ENCODE assay signal across 28 mouse cellular contexts in genomic region chr1:134152626-134153590, GRCm38 (mm10). TPM values are rescaled to one million over a fixed set of nuclear protein-coding genes. Genes with fewer than 3 reads are reported as not detected.
DNase-seq lines count a peak whose midpoint lies in the region; ATAC-seq and TF ChIP-seq lines count a peak whose summit lies in the region.
"Had no signal": no experiment of that assay in that cellular context is flagged by ENCODE, and none has a peak within 500 bp of the region (broad histone marks: within the 10 kb centered on the region; RNA-seq: fewer than 3 reads in every experiment).

No protein-coding gene starts in this region.

- H3K79me2 ChIP-seq in MEL (ENCODE audit: control insufficient read depth, insufficient read depth, low read length, poor library complexity): no peaks in the 10 kb centered on the region

- TF ChIP-seq POLR2A in MEL (IDR thresholded peaks at IDR 0.05; ENCODE audit: control insufficient read depth in 1 of 2, insufficient read depth in 1 of 2, low read depth in 1 of 2, low read length in 2 of 2, poor library complexity in 1 of 2): no peak

- peaks cover 4% of the 10 kb centered on the region; the same call in 1 of the 2 replicates for H3K9me3 ChIP-seq in heart, embryonic 13.5 days
- no peaks in the 10 kb centered on the region for H3K9me3 ChIP-seq in MEL (replicated peaks; ENCODE audit: insufficient read depth, low read length)
- no peaks in the 10 kb centered on the region for H3K9me3 ChIP-seq in liver, embryonic 12.5 days (replicated peaks)
- H3K9me3 ChIP-seq: hindbrain, embryonic 15.5 days; lung, embryonic 15.5 days; midbrain, embryonic 12.5 days had no signal

- peaks cover 24% of the 10 kb centered on the region for H3K27me3 ChIP-seq in heart, embryonic 13.5 days (replicated peaks)
- no peaks in the 10 kb centered on the region; a peak in 1 of 4 replicates for H3K27me3 ChIP-seq in MEL (ENCODE audit: control insufficient read depth in 1 of 2, insufficient read depth in 2 of 2, low read length in 2 of 2)
- H3K27me3 ChIP-seq in liver, embryonic 12.5 days (replicated peaks): no peaks in the 10 kb centered on the region; the same call in 1 of the 2 replicates
- H3K27me3 ChIP-seq: hindbrain, embryonic 15.5 days; lung, embryonic 15.5 days had no signal

- no peak for ATAC-seq in heart, embryonic 13.5 days (ENCODE audit: extremely low read depth, insufficient number of reproducible peaks, low FRiP score, low TSS enrichment)
- peak; percentile 73 for ATAC-seq in liver, embryonic 12.5 days
- ATAC-seq in megakaryocyte-erythroid progenitor cell, adult 5-6 weeks (replicated peaks; ENCODE audit: low FRiP score, low TSS enrichment, poor library complexity, severe bottlenecking): peak; percentile 47; the same call in 1 of the 2 replicates

- TF ChIP-seq RAD21 in MEL (IDR thresholded peaks at IDR 0.05; ENCODE audit: low read depth, low read length): no peak

- H3K27ac ChIP-seq in heart, embryonic 13.5 days (replicated peaks): no peak overlapping the region
- H3K27ac ChIP-seq in MEL (ENCODE audit: control insufficient read depth, low read depth, low read length): no peak overlapping the region
- H3K27ac ChIP-seq in liver, embryonic 12.5 days: no peak overlapping the region
- H3K27ac ChIP-seq: hindbrain, embryonic 15.5 days; kidney, postnatal 0 days; lung, embryonic 15.5 days; macrophage; midbrain, embryonic 12.5 days had no signal

- no peak overlapping the region for H3K4me3 ChIP-seq in heart, embryonic 13.5 days
- H3K4me3 ChIP-seq in MEL (ENCODE audit: control insufficient read depth in 1 of 2, insufficient read depth in 1 of 2, low read depth in 2 of 2, low read length in 2 of 2): no peak overlapping the region
- H3K4me3 ChIP-seq in liver, embryonic 12.5 days: no peak overlapping the region
- H3K4me3 ChIP-seq: hindbrain, embryonic 15.5 days; lung, embryonic 15.5 days; midbrain, embryonic 12.5 days had no signal

- H3K4me2 ChIP-seq in heart, embryonic 13.5 days: no peak overlapping the region
- peak overlapping the region; percentile 19; the same call in 1 of the 2 replicates for H3K4me2 ChIP-seq in liver, embryonic 12.5 days
- H3K4me2 ChIP-seq: lung, embryonic 15.5 days; midbrain, embryonic 12.5 days had no signal

- H3K9ac ChIP-seq in heart, embryonic 13.5 days: peak overlapping the region; percentile 44; the same call in 1 of the 2 replicates
- H3K9ac ChIP-seq in MEL (ENCODE audit: control insufficient read depth, low read depth, low read length, poor library complexity, severe bottlenecking): no peak overlapping the region
- no peak overlapping the region for H3K9ac ChIP-seq in liver, embryonic 12.5 days
- H3K9ac ChIP-seq: hindbrain, embryonic 15.5 days; lung, embryonic 15.5 days; midbrain, embryonic 12.5 days had no signal

- H3K36me3 ChIP-seq in heart, embryonic 13.5 days: no peaks in the 10 kb centered on the region
- H3K36me3 ChIP-seq in MEL (ENCODE audit: control insufficient read depth in 1 of 2, insufficient read depth in 2 of 2, low read length in 2 of 2): peaks cover 0 to 3% of the 10 kb centered on the region in 2 experiments; a peak in 2 of 4 replicates
- no peaks in the 10 kb centered on the region for H3K36me3 ChIP-seq in liver, embryonic 12.5 days
- H3K36me3 ChIP-seq: hindbrain, embryonic 15.5 days; lung, embryonic 15.5 days; midbrain, embryonic 12.5 days had no signal

- peaks cover 25% of the 10 kb centered on the region for H3K4me1 ChIP-seq in heart, embryonic 13.5 days
- peaks cover 0 to 22% of the 10 kb centered on the region in 2 experiments; a peak in 2 of 4 replicates for H3K4me1 ChIP-seq in MEL (ENCODE audit: control insufficient read depth in 1 of 2, insufficient read depth in 2 of 2, low read length in 2 of 2)
- peaks cover 50% of the 10 kb centered on the region for H3K4me1 ChIP-seq in liver, embryonic 12.5 days
- H3K4me1 ChIP-seq: hindbrain, embryonic 15.5 days; lung, embryonic 15.5 days; midbrain, embryonic 12.5 days had no signal

- TF ChIP-seq EP300 in MEL (IDR thresholded peaks at IDR 0.05; ENCODE audit: low read depth in 1 of 2, low read length in 2 of 2): peak in 1 of 2 experiments; percentile 38; a peak in 1 of 4 replicates

- no peak for DNase-seq in heart, adult 9 months (ENCODE audit: low spot score in 2 of 2)
- DNase-seq in MEL (ENCODE audit: low read depth, low spot score): peak; percentile 57
- DNase-seq in adrenal gland, postnatal 25 days: no peak
- DNase-seq in frontal cortex, postnatal 36 days (ENCODE audit: low spot score in 2 of 2): no peak
- DNase-seq: adrenal gland, postnatal 10 days; B cell, adult 2 months; cerebellum, adult 8-10 months; gastrocnemius, postnatal 10 days; heart, postnatal 4 days; kidney, adult 2 months; layer of hippocampus, adult 9-11 months; thymus, adult 2 months; thymus, postnatal 4 days had no signal

- no peak for TF ChIP-seq CTCF in MEL (IDR thresholded peaks at IDR 0.05 in 2 of 3, conservative IDR thresholded peaks at IDR 0.05 in 1 of 3; ENCODE audit: control insufficient read depth in 1 of 3, insufficient read depth in 1 of 3, low read depth in 2 of 3, low read length in 3 of 3, poor library complexity in 1 of 3, severe bottlenecking in 1 of 3)

- 31% methylated on average over 21 of the region's 21 CpGs for WGBS in heart, embryonic 13.5 days
- 36% methylated on average over 21 of the region's 21 CpGs for WGBS in liver, embryonic 12.5 days (ENCODE audit: insufficient replicate concordance)

TF ChIP-seq in MEL, 35 proteins besides CTCF, POLR2A, EP300 and RAD21:
- TF ChIP-seq UBTF (IDR thresholded peaks at IDR 0.05; ENCODE audit: borderline replicate concordance, insufficient read depth, low read depth, low read length) (no peak), CHD2 (IDR thresholded peaks at IDR 0.05; ENCODE audit: low read length) (no peak), GATA1 (IDR thresholded peaks at IDR 0.05; ENCODE audit: low read depth, low read length) (peak; percentile 67), SMC3 (IDR thresholded peaks at IDR 0.05; ENCODE audit: low read depth, low read length) (no peak), RCOR1 (IDR thresholded peaks at IDR 0.05; ENCODE audit: low read depth, low read length) (peak; percentile 65), ELF1 (IDR thresholded peaks at IDR 0.05; ENCODE audit: low read depth, low read length) (no peak), ZC3H11A (IDR thresholded peaks at IDR 0.05; ENCODE audit: low read depth, low read length) (no peak), BHLHE40 (IDR thresholded peaks at IDR 0.05; ENCODE audit: borderline replicate concordance, low read depth, low read length) (peak; percentile 28; the same call in 1 of the 2 replicates), MAX (IDR thresholded peaks at IDR 0.05; ENCODE audit: low read length) (no peak), ZNF384 (IDR thresholded peaks at IDR 0.05; ENCODE audit: low read depth, low read length) (no peak), CHD1 (IDR thresholded peaks at IDR 0.05; ENCODE audit: low read depth, low read length) (no peak), TAL1 (IDR thresholded peaks at IDR 0.05; ENCODE audit: low read length) (0 out of 2 replicates have a peak, but pooled peaks have one; percentile 3), MEF2A (IDR thresholded peaks at IDR 0.05; ENCODE audit: extremely low read depth, insufficient replicate concordance, low read depth, low read length, poor library complexity, severe bottlenecking) (no peak), SIN3A (IDR thresholded peaks at IDR 0.05; ENCODE audit: low read length) (no peak; the same call in 1 of the 2 replicates), USF1 (IDR thresholded peaks at IDR 0.05; ENCODE audit: low read depth, low read length) (no peak), TCF12 (IDR thresholded peaks at IDR 0.05; ENCODE audit: low read depth, low read length) (peak; percentile 21; the same call in 1 of the 2 replicates), ETS1 (IDR thresholded peaks at IDR 0.05; ENCODE audit: low read depth, low read length) (peak; percentile 9; the same call in 1 of the 2 replicates), POLR2AphosphoS5 (IDR thresholded peaks at IDR 0.05; ENCODE audit: borderline replicate concordance, low read depth, low read length) (no peak), MAZ (IDR thresholded peaks at IDR 0.05; ENCODE audit: low read depth, low read length) (no peak)

RNA-seq across cellular contexts. Expression of gene Chil1, which starts 29.1 kb away (rescaled TPM):
- polyA plus RNA-seq in heart, embryonic 13.5 days (2015; fragmentation: Nextera tagmentation; extraction: Ambion mirVana): 0.66 and 1.5 TPM in 2 replicates
- total RNA-seq in MEL (2012; rRNA removed): not detected in 2 replicates
- not detected for polyA plus RNA-seq in MEL (2012; ENCODE audit: insufficient read depth in 1 of 2, insufficient read length in 2 of 2, low read depth in 1 of 2, low replicate concordance in 2 of 2, missing spikeins in 1 of 2)
- polyA plus RNA-seq in liver, embryonic 12.5 days (2016; fragmentation: Nextera tagmentation; extraction: Ambion mirVana): 1.4 and 1.5 TPM in 2 replicates
- total RNA-seq in megakaryocyte-erythroid progenitor cell, adult 5-6 weeks (2014; fragmentation: Nextera tagmentation): 0.77 TPM in 1 of 2 replicates, not detected in the other
- 0.84 and 2.4 TPM in 2 replicates for total RNA-seq in megakaryocyte-erythroid progenitor cell, adult 5-6 weeks (2017)
- 1.5 and 1.7 TPM in 2 replicates for total RNA-seq in adrenal gland, postnatal 25 days (2021)

RNA-seq across cellular contexts. Expression of gene Mybph, which starts 40.3 kb away (rescaled TPM):
- 0.67 and 2.1 TPM in 2 replicates for polyA plus RNA-seq in heart, embryonic 13.5 days (2015; fragmentation: Nextera tagmentation; extraction: Ambion mirVana)
- total RNA-seq in MEL (2012; rRNA removed): not detected in 2 replicates
- polyA plus RNA-seq in MEL (2012; ENCODE audit: insufficient read depth in 1 of 2, insufficient read length in 2 of 2, low read depth in 1 of 2, low replicate concordance in 2 of 2, missing spikeins in 1 of 2): not detected
- 0.37 and 1.1 TPM in 2 replicates for polyA plus RNA-seq in liver, embryonic 12.5 days (2016; fragmentation: Nextera tagmentation; extraction: Ambion mirVana)
- not detected in 2 replicates for total RNA-seq in megakaryocyte-erythroid progenitor cell, adult 5-6 weeks (2014; fragmentation: Nextera tagmentation)
- total RNA-seq in megakaryocyte-erythroid progenitor cell, adult 5-6 weeks (2017): not detected in 2 replicates
- total RNA-seq in adrenal gland, postnatal 25 days (2021): not detected in 2 replicates
- total RNA-seq: granulocyte monocyte progenitor cell, adult 5-6 weeks; heart, postnatal 4 days; monocyte, adult 5-6 weeks; neutrophil, adult 5-6 weeks had no signal
- polyA plus RNA-seq: intestine, embryonic 14.5 days; macrophage; midbrain, embryonic 12.5 days had no signal

RNA-seq across cellular contexts. Expression of gene Chit1, which starts 41.9 kb away (rescaled TPM):
- polyA plus RNA-seq in heart, embryonic 13.5 days (2015; fragmentation: Nextera tagmentation; extraction: Ambion mirVana): 0.59 and 0.75 TPM in 2 replicates
- not detected in 2 replicates for total RNA-seq in MEL (2012; rRNA removed)
- not detected for polyA plus RNA-seq in MEL (2012; ENCODE audit: insufficient read depth in 1 of 2, insufficient read length in 2 of 2, low read depth in 1 of 2, low replicate concordance in 2 of 2, missing spikeins in 1 of 2)
- 0.07 and 0.12 TPM in 2 replicates for polyA plus RNA-seq in liver, embryonic 12.5 days (2016; fragmentation: Nextera tagmentation; extraction: Ambion mirVana)
- total RNA-seq in megakaryocyte-erythroid progenitor cell, adult 5-6 weeks (2014; fragmentation: Nextera tagmentation): not detected in 2 replicates
- not detected in 2 replicates for total RNA-seq in megakaryocyte-erythroid progenitor cell, adult 5-6 weeks (2017)
- not detected in 2 replicates for total RNA-seq in adrenal gland, postnatal 25 days (2021)
- total RNA-seq: heart, postnatal 4 days; left cerebral cortex, adult 18-20 months had no signal
- polyA plus RNA-seq: intestine, embryonic 14.5 days; kidney, adult 2 months; large intestine, adult 2 months; macrophage; midbrain, embryonic 12.5 days; small intestine, adult 2 months had no signal
